In the genomic region with DNA sequence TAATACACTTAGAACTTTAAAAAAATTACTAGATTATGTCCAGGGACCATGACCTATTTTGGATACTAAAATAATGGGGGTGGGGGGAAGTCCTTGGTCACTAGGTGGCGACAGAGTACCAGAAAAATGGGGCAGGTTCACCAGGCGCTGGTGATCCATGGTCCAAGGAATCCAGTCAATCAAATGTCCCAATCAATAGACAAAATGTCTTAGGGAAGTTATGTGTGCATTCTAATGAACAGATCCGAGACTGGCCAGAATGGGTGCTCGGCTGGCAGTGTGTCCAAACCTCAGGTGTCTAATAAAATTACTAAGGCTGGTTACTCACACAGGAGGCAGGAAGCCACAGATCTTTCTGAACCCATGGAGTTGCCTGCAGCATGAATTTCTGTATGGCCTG, we compare ENCODE assay signal across 10 mouse cellular contexts. TPM values are rescaled to one million over a fixed set of nuclear protein-coding genes. Genes with fewer than 3 reads are reported as not detected.
A peak's percentile ranks its signal among the peaks of the same experiment; 100 is the strongest.
DNase-seq lines count a peak whose midpoint lies in the region; ATAC-seq and TF ChIP-seq lines count a peak whose summit lies in the region.
"Had no signal": no experiment of that assay in that cellular context is flagged by ENCODE, and none has a peak within 500 bp of the region (broad histone marks: within the 10 kb centered on the region; RNA-seq: fewer than 3 reads in every experiment).

No protein-coding gene starts in this region.

- peak; percentile 60 for DNase-seq in layer of hippocampus, postnatal 10 days (ENCODE audit: low spot score in 2 of 2)
- no peak for DNase-seq in layer of hippocampus, adult 9-10 months (ENCODE audit: low spot score)
- DNase-seq in adrenal gland, postnatal 14 days, result peak; percentile 80
- DNase-seq in forelimb bud, embryonic 11.5 days (ENCODE audit: low read depth, low spot score), result peak; percentile 62
- peak; percentile 37 to 76 for DNase-seq in kidney, postnatal 36 days
- DNase-seq in naive thymus-derived CD4-positive, alpha-beta T cell, adult 2 months (ENCODE audit: low read depth), result peak; percentile 78

- H3K9ac ChIP-seq in ES-Bruce4 (ENCODE audit: low read depth, poor library complexity, severe bottlenecking), result no peak overlapping the region

- H3K27me3 ChIP-seq in ES-Bruce4 (ENCODE audit: control insufficient read depth, insufficient read depth, low read length, poor library complexity, severe bottlenecking), result no peaks in the 10 kb centered on the region

- no peak overlapping the region for H3K27ac ChIP-seq in ES-Bruce4 (ENCODE audit: insufficient read depth, low read length)

- no peaks in the 10 kb centered on the region for H3K9me3 ChIP-seq in ES-Bruce4 (replicated peaks; ENCODE audit: control insufficient read depth, insufficient read depth, low read length, poor library complexity, severe bottlenecking)
- H3K9me3 ChIP-seq: megakaryocyte, embryonic 14.5 days had no signal

- TF ChIP-seq CTCF in ES-Bruce4 (IDR thresholded peaks at IDR 0.05; ENCODE audit: low read depth, low read length), result peak; percentile 56

- no peak overlapping the region for H3K4me3 ChIP-seq in ES-Bruce4 (ENCODE audit: low read depth, low read length)
- H3K4me3 ChIP-seq: megakaryocyte, embryonic 14.5 days had no signal

- no peak for TF ChIP-seq POLR2A in ES-Bruce4 (IDR thresholded peaks at IDR 0.05; ENCODE audit: insufficient read depth, low read length)

- no peaks in the 10 kb centered on the region for H3K36me3 ChIP-seq in ES-Bruce4 (ENCODE audit: control insufficient read depth, insufficient read depth, low read length, poor library complexity, severe bottlenecking)

- ATAC-seq in cerebellum, adult (ENCODE audit: insufficient number of reproducible peaks, low FRiP score, low TSS enrichment), result no peak

- H3K4me1 ChIP-seq in ES-Bruce4 (ENCODE audit: control insufficient read depth, insufficient read depth, low read length), result no peaks in the 10 kb centered on the region

- TF ChIP-seq EP300 in ES-Bruce4 (IDR thresholded peaks at IDR 0.05; ENCODE audit: insufficient read depth, low read depth, low read length), result no peak

RNA-seq across cellular contexts. Expression of a gene that starts 49.7 kb away (rescaled TPM):
- total RNA-seq in layer of hippocampus, postnatal 10 days (2021), result 1 to 10 TPM in 1 of 2 experiments, under 1 TPM in 1; 0.96 to 1.7 TPM
- not detected in 2 replicates for polyA plus RNA-seq in ES-Bruce4 (2011; ENCODE audit: insufficient read depth, insufficient read length, low read depth, missing spikeins)
- total RNA-seq in adrenal gland, postnatal 14 days (2021), result 0.33 TPM in 1 of 2 replicates, not detected in the other
- total RNA-seq: gastrocnemius, postnatal 36 days had no signal

RNA-seq across cellular contexts. Expression of a gene that starts 59.0 kb away (rescaled TPM):
- not detected for total RNA-seq in layer of hippocampus, postnatal 10 days (2021)
- polyA plus RNA-seq in ES-Bruce4 (2011; ENCODE audit: insufficient read depth, insufficient read length, low read depth, missing spikeins), result 13.1 and 15.2 TPM in 2 replicates
- 1.3 TPM in 1 of 2 replicates, not detected in the other for total RNA-seq in adrenal gland, postnatal 14 days (2021)
- total RNA-seq: gastrocnemius, postnatal 36 days had no signal
